Mouse (Mus musculus): ENCODE results near the gene Kif26b. TPM values are rescaled to one million over a fixed set of nuclear protein-coding genes. Genes with fewer than 3 reads are reported as not detected.

Kif26b gene
- polyA plus RNA-seq, 1 experiment from 2014 or later = 10.2 TPM

- 87% methylated on average over 5 of the region's 5 CpGs for WGBS
- H3K4me1 ChIP-seq = peaks cover 10% of the 10 kb centered on the region
- no peaks in the 10 kb centered on the region for H3K27me3 ChIP-seq (replicated peaks; ENCODE audit: low read depth, poor library complexity, severe bottlenecking)
- no peaks in the 10 kb centered on the region; the same call in 1 of the 2 replicates for H3K36me3 ChIP-seq (replicated peaks)
- no peak for DNase-seq (ENCODE audit: low spot score)
- H3K27ac ChIP-seq (replicated peaks) = no peak overlapping the region
- no peak overlapping the region for H3K4me3 ChIP-seq
- H3K9me3 ChIP-seq = no peaks in the 10 kb centered on the region
Observed at GRCm38 (mm10) chr1:178792726-178793125, 263.8 kb downstream of the Kif26b start.

GRCm38 (mm10) chr1:178794866-178795265 lies 265.9 kb downstream of the Kif26b start:
- Histone ChIP-seq H3K4me1 (peaks cover 31% of the 10 kb centered on the region), H3K27me3 (replicated peaks; ENCODE audit: low read depth, poor library complexity, severe bottlenecking) (no peaks in the 10 kb centered on the region), H3K27ac (replicated peaks) (no peak overlapping the region), H3K36me3 (replicated peaks) (no peaks in the 10 kb centered on the region; the same call in 1 of the 2 replicates), H3K9me3 (no peaks in the 10 kb centered on the region), H3K4me3 (no peak overlapping the region)
- WGBS = 93% methylated on average over 7 of the region's 7 CpGs
- no peak for DNase-seq (ENCODE audit: low spot score)

GRCm38 (mm10) chr1:178797388-178797787 lies 268.5 kb downstream of the Kif26b start:
- WGBS = 85% methylated on average over 2 of the region's 2 CpGs
- DNase-seq (ENCODE audit: low spot score) = no peak
- peaks cover 52% of the 10 kb centered on the region for H3K4me1 ChIP-seq
- no peaks in the 10 kb centered on the region; the same call in 1 of the 2 replicates for H3K36me3 ChIP-seq (replicated peaks)
- no peaks in the 10 kb centered on the region for H3K9me3 ChIP-seq
- no peak overlapping the region for H3K4me3 ChIP-seq
- H3K27ac ChIP-seq (replicated peaks) = no peak overlapping the region; the same call in 1 of the 2 replicates
- H3K27me3 ChIP-seq (replicated peaks; ENCODE audit: low read depth, poor library complexity, severe bottlenecking) = no peaks in the 10 kb centered on the region

GRCm38 (mm10) chr1:178798333-178798732 lies 269.4 kb downstream of the Kif26b start:
- H3K4me1 ChIP-seq = peaks cover 57% of the 10 kb centered on the region
- no peaks in the 10 kb centered on the region for H3K9me3 ChIP-seq
- 3% methylated on average over 5 of the region's 5 CpGs for WGBS
- H3K36me3 ChIP-seq (replicated peaks) = no peaks in the 10 kb centered on the region; the same call in 1 of the 2 replicates
- DNase-seq (ENCODE audit: low spot score) = peak; percentile 58
- no peaks in the 10 kb centered on the region for H3K27me3 ChIP-seq (replicated peaks; ENCODE audit: low read depth, poor library complexity, severe bottlenecking)
- peak overlapping the region; percentile 87 for H3K27ac ChIP-seq (replicated peaks)
- H3K4me3 ChIP-seq = peak overlapping the region; percentile 46

- DNase-seq (ENCODE audit: low spot score) = no peak
- Histone ChIP-seq H3K4me1 (peaks cover 62% of the 10 kb centered on the region), H3K4me3 (peak overlapping the region; percentile 46), H3K27me3 (replicated peaks; ENCODE audit: low read depth, poor library complexity, severe bottlenecking) (no peaks in the 10 kb centered on the region), H3K27ac (replicated peaks) (peak overlapping the region; percentile 87), H3K36me3 (replicated peaks) (no peaks in the 10 kb centered on the region; the same call in 1 of the 2 replicates), H3K9me3 (no peaks in the 10 kb centered on the region)
- 80% methylated on average over 8 of the region's 8 CpGs for WGBS
Observed at GRCm38 (mm10) chr1:178798886-178799285, 270.0 kb downstream of the Kif26b start.

- Histone ChIP-seq H3K4me1 (peaks cover 66% of the 10 kb centered on the region), H3K27ac (replicated peaks) (peak overlapping the region; percentile 87), H3K9me3 (no peaks in the 10 kb centered on the region), H3K27me3 (replicated peaks; ENCODE audit: low read depth, poor library complexity, severe bottlenecking) (no peaks in the 10 kb centered on the region), H3K36me3 (replicated peaks) (no peaks in the 10 kb centered on the region; the same call in 1 of the 2 replicates), H3K4me3 (peak overlapping the region; percentile 46)
- peak; percentile 88 for DNase-seq (ENCODE audit: low spot score)
- 51% methylated on average over 11 of the region's 11 CpGs for WGBS
Observed at GRCm38 (mm10) chr1:178799836-178800552, 271.1 kb downstream of the Kif26b start.

GRCm38 (mm10) chr1:178803155-178803554 lies 274.2 kb downstream of the Kif26b start:
- no peak for DNase-seq (ENCODE audit: low spot score)
- no peaks in the 10 kb centered on the region for H3K36me3 ChIP-seq (replicated peaks)
- WGBS = 63% methylated on average over 3 of the region's 3 CpGs

GRCm38 (mm10) chr1:178817476-178817875 lies 288.6 kb downstream of the Kif26b start:
- Histone ChIP-seq H3K27me3 (replicated peaks; ENCODE audit: low read depth, poor library complexity, severe bottlenecking) (no peaks in the 10 kb centered on the region), H3K36me3 (replicated peaks) (peaks cover 5% of the 10 kb centered on the region), H3K4me3 (no peak overlapping the region), H3K27ac (replicated peaks) (no peak overlapping the region), H3K4me1 (peaks cover 16% of the 10 kb centered on the region), H3K9me3 (no peaks in the 10 kb centered on the region)
- DNase-seq (ENCODE audit: low spot score) = no peak
- WGBS = 82% methylated on average over 6 of the region's 6 CpGs

More at GRCm38 (mm10) chr1:178803155-178803554, 274.2 kb downstream of the Kif26b start:
- peaks cover 56% of the 10 kb centered on the region for H3K4me1 ChIP-seq
- H3K27ac ChIP-seq (replicated peaks) = no peak overlapping the region
- H3K9me3 ChIP-seq = no peaks in the 10 kb centered on the region
- no peak overlapping the region for H3K4me3 ChIP-seq
- H3K27me3 ChIP-seq (replicated peaks; ENCODE audit: low read depth, poor library complexity, severe bottlenecking) = no peaks in the 10 kb centered on the region

GRCm38 (mm10) chr1:178819060-178819459 lies 290.1 kb downstream of the Kif26b start:
- no peak for DNase-seq (ENCODE audit: low spot score)
- Histone ChIP-seq H3K27me3 (replicated peaks; ENCODE audit: low read depth, poor library complexity, severe bottlenecking) (no peaks in the 10 kb centered on the region), H3K9me3 (no peaks in the 10 kb centered on the region), H3K36me3 (replicated peaks) (peaks cover 20% of the 10 kb centered on the region), H3K27ac (replicated peaks) (no peak overlapping the region; the same call in 1 of the 2 replicates), H3K4me3 (no peak overlapping the region), H3K4me1 (peaks cover 16% of the 10 kb centered on the region)
- WGBS = 89% methylated on average over 7 of the region's 7 CpGs

- no peak for DNase-seq (ENCODE audit: low spot score)
Observed at GRCm38 (mm10) chr1:178820079-178820478, 291.2 kb downstream of the Kif26b start.

GRCm38 (mm10) chr1:178820556-178821435 lies 291.9 kb downstream of the Kif26b start:
- H3K27ac ChIP-seq (replicated peaks) = peak overlapping the region; percentile 57
- WGBS = 72% methylated on average over 14 of the region's 14 CpGs
- H3K4me1 ChIP-seq = peaks cover 16% of the 10 kb centered on the region

More at GRCm38 (mm10) chr1:178820079-178820478, 291.2 kb downstream of the Kif26b start:
- no peaks in the 10 kb centered on the region for H3K9me3 ChIP-seq
- H3K4me3 ChIP-seq = no peak overlapping the region
- no peak overlapping the region for H3K27ac ChIP-seq (replicated peaks)
- WGBS = 88% methylated on average over 3 of the region's 3 CpGs
- peaks cover 20% of the 10 kb centered on the region for H3K36me3 ChIP-seq (replicated peaks)
- H3K4me1 ChIP-seq = peaks cover 16% of the 10 kb centered on the region
- H3K27me3 ChIP-seq (replicated peaks; ENCODE audit: low read depth, poor library complexity, severe bottlenecking) = no peaks in the 10 kb centered on the region

GRCm38 (mm10) chr1:178824871-178825270 lies 295.9 kb downstream of the Kif26b start:
- no peak overlapping the region for H3K4me3 ChIP-seq
- H3K4me1 ChIP-seq = peaks cover 14% of the 10 kb centered on the region
- DNase-seq (ENCODE audit: low spot score) = no peak
- peaks cover 20% of the 10 kb centered on the region for H3K36me3 ChIP-seq (replicated peaks)
- H3K9me3 ChIP-seq = no peaks in the 10 kb centered on the region
- 83% methylated on average over 5 of the region's 5 CpGs for WGBS
- H3K27ac ChIP-seq (replicated peaks) = no peak overlapping the region
- no peaks in the 10 kb centered on the region for H3K27me3 ChIP-seq (replicated peaks; ENCODE audit: low read depth, poor library complexity, severe bottlenecking)

More at GRCm38 (mm10) chr1:178820556-178821435, 291.9 kb downstream of the Kif26b start:
- no peak overlapping the region for H3K4me3 ChIP-seq
- no peaks in the 10 kb centered on the region for H3K27me3 ChIP-seq (replicated peaks; ENCODE audit: low read depth, poor library complexity, severe bottlenecking)
- H3K36me3 ChIP-seq (replicated peaks) = peaks cover 20% of the 10 kb centered on the region
- no peak for DNase-seq (ENCODE audit: low spot score)
- no peaks in the 10 kb centered on the region for H3K9me3 ChIP-seq

Measured in embryonic facial prominence, embryonic 10.5 days (tissue).